Mouse (Mus musculus) lung, postnatal 0 days (tissue): Measurements from ENCODE around the gene Camta1.

Source experiments
- CTCF ChIP-seq: IDR thresholded peaks from 2 replicates; pipeline ENCODE4 v1.5.1; 2016; ENCODE audit warnings: antibody characterized with exemption, mild to moderate bottlenecking
- EP300 ChIP-seq: IDR thresholded peaks from 2 replicates; pipeline ENCODE4 v1.6.1; 2016; ENCODE audit warnings: antibody characterized with exemption, mild to moderate bottlenecking, control low read depth

DNA sequence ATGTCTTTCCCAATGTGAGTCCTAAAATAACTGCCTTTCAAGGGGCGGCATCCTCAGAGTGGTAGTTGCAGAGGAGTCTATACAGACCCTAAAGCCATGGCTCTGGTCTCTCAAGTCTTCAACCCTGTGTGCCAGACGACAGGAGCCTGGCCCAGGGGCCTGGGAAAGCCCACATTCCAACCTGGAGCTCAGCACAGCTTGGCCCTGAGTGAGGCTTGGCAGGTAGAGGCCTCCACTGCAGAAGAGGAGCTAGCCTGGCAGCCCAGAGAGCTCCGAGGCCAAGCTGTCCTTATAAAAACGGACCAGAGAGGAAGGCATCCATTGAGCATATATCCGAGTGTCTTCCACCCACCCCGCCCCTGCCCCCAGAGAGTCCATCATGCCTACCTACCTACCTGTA, 452.4 kb downstream of the Camta1 start:
- no peak for TF ChIP-seq EP300
- no peak for TF ChIP-seq CTCF
